Mouse (Mus musculus): ENCODE measurements around the gene Grin3b. TPM values are rescaled to one million over a fixed set of nuclear protein-coding genes. Genes with fewer than 3 reads are reported as not detected.

The Grin3b gene
- 0.06 and 0.11 TPM in 2 replicates for polyA plus RNA-seq (2021; fragmentation: Nextera tagmentation)
- long read RNA-seq, experiment 1: 0 reads
- long read RNA-seq, experiment 2, partial matches to known transcripts: 0 of 4 reads
- long read RNA-seq, experiment 2, other reads (novel, unspliced or antisense): 3 of 4 reads

GRCm38 (mm10) chr10:79970415-79971182 lies at the start of gene Grin3b:
TSS of gene Grin3b (plus strand) at chr10:79970715.

GRCm38 (mm10) chr10:79920958-79921535 lies 49.5 kb upstream of the Grin3b start, which contains the start of gene R3hdm4:
TSS of gene R3hdm4 (minus strand) at chr10:79921208.

GRCm38 (mm10) chr10:79926491-79927323 lies 43.8 kb upstream of the Grin3b start, which contains the start of gene Arid3a:
TSS of gene Arid3a (plus strand) at chr10:79927043.

GRCm38 (mm10) chr10:79959847-79960601 lies 10.5 kb upstream of the Grin3b start, which contains the start of gene Wdr18:
TSS of gene Wdr18 (plus strand) at chr10:79960152.

GRCm38 (mm10) chr10:79984195-79984816 lies 13.8 kb downstream of the Grin3b start, which contains the start of gene Tmem259:
TSS of gene Tmem259 (minus strand) at chr10:79984330.

GRCm38 (mm10) chr10:79988506-79989271 lies 18.2 kb downstream of the Grin3b start, which contains the start of gene Cnn2:
TSS of gene Cnn2 (plus strand) at chr10:79988584.

GRCm38 (mm10) chr10:79996272-79997033 lies 25.9 kb downstream of the Grin3b start, which contains the start of gene Abca7:
TSS of gene Abca7 (plus strand) at chr10:79996494.

GRCm38 (mm10) chr10:80016511-80016910 lies 46.0 kb downstream of the Grin3b start, which contains the start of gene Arhgap45:
TSS of gene Arhgap45 (plus strand) at chr10:80016653.

Other genes starting within 250 kb of the Grin3b start
- 15.8 and 20.0 TPM in 2 replicates for gene Polrmt, start 224.1 kb upstream of the Grin3b start, polyA plus RNA-seq (2021; fragmentation: Nextera tagmentation)
- gene Fgf22, start 215.6 kb upstream of the Grin3b start, polyA plus RNA-seq (2021; fragmentation: Nextera tagmentation): 1.9 and 3.3 TPM in 2 replicates
- 7.6 and 10.5 TPM in 2 replicates for gene Rnf126, start 203.8 kb upstream of the Grin3b start, polyA plus RNA-seq (2021; fragmentation: Nextera tagmentation)
- 0.79 and 0.89 TPM in 2 replicates for gene Fstl3, start 193.4 kb upstream of the Grin3b start, polyA plus RNA-seq (2021; fragmentation: Nextera tagmentation)
- gene Prss57, start 179.8 kb upstream of the Grin3b start, polyA plus RNA-seq (2021; fragmentation: Nextera tagmentation): 1.3 and 1.7 TPM in 2 replicates
- 67.9 and 93.7 TPM in 2 replicates for gene Palm, start 177.1 kb upstream of the Grin3b start, polyA plus RNA-seq (2021; fragmentation: Nextera tagmentation)
- 0.15 and 0.28 TPM in 2 replicates for gene Misp, start 149.7 kb upstream of the Grin3b start, polyA plus RNA-seq (2021; fragmentation: Nextera tagmentation)
- 17.4 and 20.4 TPM in 2 replicates for gene Ptbp1, start 116.3 kb upstream of the Grin3b start, polyA plus RNA-seq (2021; fragmentation: Nextera tagmentation)
- gene Prtn3, start 96.2 kb upstream of the Grin3b start, polyA plus RNA-seq (2021; fragmentation: Nextera tagmentation): 4.5 and 6.4 TPM in 2 replicates
- gene Plppr3, start 96.1 kb upstream of the Grin3b start, polyA plus RNA-seq (2021; fragmentation: Nextera tagmentation): 35.4 and 44.1 TPM in 2 replicates
- not detected in 2 replicates for gene Elane, start 84.5 kb upstream of the Grin3b start, polyA plus RNA-seq (2021; fragmentation: Nextera tagmentation)
- not detected in 2 replicates for gene Cfd, start 79.9 kb upstream of the Grin3b start, polyA plus RNA-seq (2021; fragmentation: Nextera tagmentation)
- gene Med16, start 61.8 kb upstream of the Grin3b start, polyA plus RNA-seq (2021; fragmentation: Nextera tagmentation): 44.2 and 50.2 TPM in 2 replicates
- gene Gm26602, start 59.9 kb upstream of the Grin3b start, polyA plus RNA-seq (2021; fragmentation: Nextera tagmentation): not detected in 2 replicates
- gene Kiss1r, start 53.7 kb upstream of the Grin3b start, polyA plus RNA-seq (2021; fragmentation: Nextera tagmentation): 4.1 and 4.4 TPM in 2 replicates
- 232 and 239 TPM in 2 replicates for gene R3hdm4, start 49.5 kb upstream of the Grin3b start, polyA plus RNA-seq (2021; fragmentation: Nextera tagmentation)
- 0.87 and 1.7 TPM in 2 replicates for gene Arid3a, start 43.7 kb upstream of the Grin3b start, polyA plus RNA-seq (2021; fragmentation: Nextera tagmentation)
- 87.4 and 87.9 TPM in 2 replicates for gene Wdr18, start 10.6 kb upstream of the Grin3b start, polyA plus RNA-seq (2021; fragmentation: Nextera tagmentation)
- 11.9 and 12.3 TPM in 2 replicates for gene Tmem259, start 13.6 kb downstream of the Grin3b start, polyA plus RNA-seq (2021; fragmentation: Nextera tagmentation)
- 12.4 and 13.3 TPM in 2 replicates for gene Cnn2, start 17.9 kb downstream of the Grin3b start, polyA plus RNA-seq (2021; fragmentation: Nextera tagmentation)
- 1.3 and 1.6 TPM in 2 replicates for gene Abca7, start 25.8 kb downstream of the Grin3b start, polyA plus RNA-seq (2021; fragmentation: Nextera tagmentation)
- gene Arhgap45, start 45.9 kb downstream of the Grin3b start, polyA plus RNA-seq (2021; fragmentation: Nextera tagmentation): 1.6 and 1.7 TPM in 2 replicates
- gene Polr2e, start 69.1 kb downstream of the Grin3b start, polyA plus RNA-seq (2021; fragmentation: Nextera tagmentation): 232 and 241 TPM in 2 replicates
- gene Gpx4, start 76.5 kb downstream of the Grin3b start, polyA plus RNA-seq (2021; fragmentation: Nextera tagmentation): 945 and 1,045 TPM in 2 replicates
- 2.8 and 3.1 TPM in 2 replicates for gene Sbno2, start 134.9 kb downstream of the Grin3b start, polyA plus RNA-seq (2021; fragmentation: Nextera tagmentation)
- gene Stk11, start 145.1 kb downstream of the Grin3b start, polyA plus RNA-seq (2021; fragmentation: Nextera tagmentation): 16.5 and 18.4 TPM in 2 replicates
- 943 and 1,004 TPM in 2 replicates for gene Atp5d, start 167.9 kb downstream of the Grin3b start, polyA plus RNA-seq (2021; fragmentation: Nextera tagmentation)
- 55.5 and 72.9 TPM in 2 replicates for gene Cbarp, start 170.1 kb downstream of the Grin3b start, polyA plus RNA-seq (2021; fragmentation: Nextera tagmentation)
- 8.3 and 11.7 TPM in 2 replicates for gene Midn, start 177.6 kb downstream of the Grin3b start, polyA plus RNA-seq (2021; fragmentation: Nextera tagmentation)
- 162 and 186 TPM in 2 replicates for gene Cirbp, start 195.3 kb downstream of the Grin3b start, polyA plus RNA-seq (2021; fragmentation: Nextera tagmentation)
- 10.6 and 11.0 TPM in 2 replicates for gene 1600002K03Rik, start 202.2 kb downstream of the Grin3b start, polyA plus RNA-seq (2021; fragmentation: Nextera tagmentation)
- gene Efna2, start 208.8 kb downstream of the Grin3b start, polyA plus RNA-seq (2021; fragmentation: Nextera tagmentation): 7.4 and 8.6 TPM in 2 replicates

Measured in layer of hippocampus, adult 6 months (tissue).